Mouse (Mus musculus): ENCODE measurements around the gene Ralgps1.

- no peak for TF ChIP-seq CTCF (IDR thresholded peaks at IDR 0.05; ENCODE audit: extremely low read depth, insufficient read depth, low read length)
- no peak for TF ChIP-seq POLR2A (IDR thresholded peaks at IDR 0.05; ENCODE audit: extremely low read depth, insufficient read depth, low read length)
Observed at GRCm38 (mm10) chr2:33220246-33220645, 151.0 kb downstream of the Ralgps1 start.
